Mouse (Mus musculus) small intestine, adult 2 months (tissue): Measurements from ENCODE around the gene Lipi. TPM values are rescaled to one million over a fixed set of nuclear protein-coding genes. Genes with fewer than 3 reads are reported as not detected.

ENCODE experiments used
- H3K27ac ChIP-seq: fragments of 200-500 bp; 2 replicates; pipeline ENCODE4 v1.5.1; 2012; ENCODE audit warnings: low read depth, low read length, control low read depth, inconsistent platforms; ENCODE audit not compliant: insufficient read depth
- H3K27me3 ChIP-seq: fragments of 200-500 bp; 2 replicates; pipeline ENCODE4 v1.6.1; 2012; ENCODE audit warnings: mild to moderate bottlenecking, moderate library complexity, low read length, inconsistent platforms; ENCODE audit not compliant: control insufficient read depth, insufficient read depth
- H3K36me3 ChIP-seq: fragments of 200-500 bp; 2 replicates; pipeline ENCODE4 v1.6.1; 2012; ENCODE audit warnings: mild to moderate bottlenecking, low read length, control low read depth, inconsistent platforms; ENCODE audit not compliant: control insufficient read depth, insufficient read depth
- H3K4me1 ChIP-seq: fragments of 200-500 bp; 2 replicates; pipeline ENCODE4 v1.6.1; 2012; ENCODE audit warnings: low read length, inconsistent platforms, mixed read lengths; ENCODE audit not compliant: control insufficient read depth, insufficient read depth, insufficient read length
- H3K4me3 ChIP-seq: fragments of 200-500 bp; 2 replicates; pipeline ENCODE4 v1.5.1; 2012; ENCODE audit warnings: low read depth, mild to moderate bottlenecking, control low read depth, inconsistent platforms, low read length, moderate library complexity
- CTCF ChIP-seq: fragments of 200-500 bp; IDR thresholded peaks from 2 replicates; pipeline ENCODE4 v1.5.1; 2012; ENCODE audit warnings: low read depth, mild to moderate bottlenecking, control low read depth, inconsistent platforms, low read length, moderate library complexity, mixed read lengths; ENCODE audit not compliant: insufficient replicate concordance, insufficient read length; ENCODE audit errors: extremely low read depth
- POLR2A ChIP-seq: fragments of 200-500 bp; IDR thresholded peaks from 2 replicates; pipeline ENCODE4 v1.6.1; 2012; ENCODE audit warnings: low read depth, mild to moderate bottlenecking, control low read depth, inconsistent platforms, low read length, moderate library complexity
- WGBS: fragments of 180-500 bp; shearing (Covaris S2); methylation state at CpG from one replicate; pipeline ENCODE4 v1.1.7; 2018; 5-methylcytosine and 5-hydroxymethylcytosine counted together
- polyA plus RNA-seq: library from polyadenylated mRNA; depleted of rRNA; stranded (reverse); fragments of >200 nt; gene quantifications from 2 replicates; pipeline ENCODE4 v1.2.3, GENCODE M21; 2012

Gene Lipi
- polyA plus RNA-seq, 1 experiment, result not detected

- WGBS, result under 1% methylated on average over 55 of the region's 55 CpGs
Observed at GRCm38 (mm10) chr16:75592671-75593500, 7.0 kb upstream of the Lipi start, which contains the start of gene Rbm11. Gene Rbm11 (plus strand): TSS chr16:75592844.

GRCm38 (mm10) chr16:75586466-75586865, 605 bp upstream of the Lipi start:
- H3K27ac ChIP-seq, result no peak overlapping the region
- no peaks in the 10 kb centered on the region for H3K4me1 ChIP-seq
- no peaks in the 10 kb centered on the region for H3K27me3 ChIP-seq
- TF ChIP-seq POLR2A, result no peak
- TF ChIP-seq CTCF, result no peak
- 26% methylated on average over 3 of the region's 3 CpGs for WGBS
- no peak overlapping the region for H3K4me3 ChIP-seq
- no peaks in the 10 kb centered on the region for H3K36me3 ChIP-seq

More at GRCm38 (mm10) chr16:75592671-75593500, 7.0 kb upstream of the Lipi start, which contains the start of gene Rbm11:
- peaks cover 2% of the 10 kb centered on the region; the same call in 1 of the 2 replicates for H3K4me1 ChIP-seq
- peak within 1 kb of the TSS; percentile 82 for H3K4me3 ChIP-seq
- TF ChIP-seq CTCF (no peak), POLR2A (no peak)
- H3K27ac ChIP-seq, result no peak within 1 kb of the TSS
- H3K27me3 ChIP-seq, result no peaks in the 10 kb centered on the region; the same call in 1 of the 2 replicates
- no peaks in the 10 kb centered on the region for H3K36me3 ChIP-seq

- 22% methylated on average over 5 of the region's 5 CpGs for WGBS
- H3K4me1 ChIP-seq, result no peaks in the 10 kb centered on the region
- H3K4me3 ChIP-seq, result no peak overlapping the region
- no peak overlapping the region for H3K27ac ChIP-seq
- TF ChIP-seq POLR2A, result no peak
- no peak for TF ChIP-seq CTCF
- no peaks in the 10 kb centered on the region for H3K27me3 ChIP-seq
- H3K36me3 ChIP-seq, result no peaks in the 10 kb centered on the region
Observed at GRCm38 (mm10) chr16:75582279-75582678, 3.6 kb downstream of the Lipi start.

- Histone ChIP-seq H3K27me3 (no peaks in the 10 kb centered on the region), H3K4me1 (no peaks in the 10 kb centered on the region), H3K36me3 (no peaks in the 10 kb centered on the region), H3K27ac (no peak overlapping the region), H3K4me3 (no peak overlapping the region)
- TF ChIP-seq CTCF, result no peak
- TF ChIP-seq POLR2A, result no peak
- WGBS, result 94% methylated on average over 2 of the region's 2 CpGs
Observed at GRCm38 (mm10) chr16:75562910-75563309, 23.0 kb downstream of the Lipi start.

GRCm38 (mm10) chr16:75545310-75545709, 40.6 kb downstream of the Lipi start:
- no peak overlapping the region for H3K4me3 ChIP-seq
- TF ChIP-seq CTCF (no peak), POLR2A (no peak)

GRCm38 (mm10) chr16:75537784-75538565, 47.9 kb downstream of the Lipi start:
- 78% methylated on average over 7 of the region's 7 CpGs for WGBS
- TF ChIP-seq CTCF, result no peak
- TF ChIP-seq POLR2A, result no peak
- Histone ChIP-seq H3K27me3 (no peaks in the 10 kb centered on the region), H3K4me3 (no peak overlapping the region), H3K4me1 (no peaks in the 10 kb centered on the region), H3K27ac (no peak overlapping the region), H3K36me3 (no peaks in the 10 kb centered on the region)

More at GRCm38 (mm10) chr16:75545310-75545709, 40.6 kb downstream of the Lipi start:
- Histone ChIP-seq H3K4me1 (no peaks in the 10 kb centered on the region), H3K36me3 (no peaks in the 10 kb centered on the region), H3K27me3 (no peaks in the 10 kb centered on the region), H3K27ac (no peak overlapping the region)
- 63% methylated on average over 1 of the region's 1 CpGs for WGBS

- Histone ChIP-seq H3K27me3 (no peaks in the 10 kb centered on the region), H3K4me3 (no peak overlapping the region), H3K4me1 (no peaks in the 10 kb centered on the region), H3K36me3 (no peaks in the 10 kb centered on the region), H3K27ac (no peak overlapping the region)
- TF ChIP-seq POLR2A (no peak), CTCF (no peak)
- WGBS, result 8% methylated on average over 1 of the region's 1 CpGs
Observed at GRCm38 (mm10) chr16:75531705-75532104, 54.2 kb downstream of the Lipi start.
